Mouse (Mus musculus) kidney, adult 2 months (tissue): Measurements from ENCODE around the gene Taf3.

Experiments
- CTCF ChIP-seq: fragments of 200-500 bp; conservative IDR thresholded peaks from 2 replicates; pipeline ENCODE4 v1.5.1; 2011; ENCODE audit warnings: low read depth, mild to moderate bottlenecking, control low read depth, low read length, moderate library complexity, mixed read lengths; ENCODE audit not compliant: insufficient read depth, insufficient read length
- POLR2A ChIP-seq: fragments of 200-500 bp; IDR thresholded peaks from one replicate; pipeline ENCODE4 v1.6.1; 2011; ENCODE audit warnings: low read depth, low read length, control low read depth

- TF ChIP-seq POLR2A (no peak), CTCF (no peak)
Observed at GRCm38 (mm10) chr2:10081453-10082080, 33.2 kb upstream of the Taf3 start.
